Mouse (Mus musculus) lung, embryonic 14.5 days (tissue): ENCODE measurements around the gene Pikfyve. TPM values are rescaled to one million over a fixed set of nuclear protein-coding genes. Genes with fewer than 3 reads are reported as not detected.

ENCODE experiments used
- ATAC-seq: fragments of 200-750 bp; cut with Nextera tagmentation; 2 replicates; pipeline ENCODE4 v1.8.0; 2017; ENCODE audit warnings: mild to moderate bottlenecking, moderate TSS enrichment, moderate library complexity; ENCODE audit not compliant: insufficient read depth
- DNase-seq: peaks from one replicate; pipeline ENCODE4 v3.0.0-alpha.2; 2015
- H3K27ac ChIP-seq: fragments of 300-500 bp; sonication (generic); 2 replicates; pipeline ENCODE4 v1.5.1; 2014; ENCODE audit warnings: low read depth, mild to moderate bottlenecking, moderate library complexity
- H3K27me3 ChIP-seq: fragments of 300-500 bp; sonication (generic); 2 replicates; pipeline ENCODE4 v1.6.1; 2014; ENCODE audit warnings: low read length, control low read depth; ENCODE audit not compliant: insufficient read depth
- H3K36me3 ChIP-seq: fragments of 300-500 bp; sonication (generic); 2 replicates; pipeline ENCODE4 v1.6.1; 2014; ENCODE audit warnings: control low read depth; ENCODE audit not compliant: insufficient read depth
- H3K4me1 ChIP-seq: fragments of 300-500 bp; sonication (generic); 2 replicates; pipeline ENCODE4 v1.6.1; 2014; ENCODE audit warnings: antibody characterized with exemption, control low read depth; ENCODE audit not compliant: insufficient read depth
- H3K4me2 ChIP-seq: fragments of 300-500 bp; sonication (generic); 2 replicates; pipeline ENCODE4 v1.6.1; 2014; ENCODE audit warnings: mild to moderate bottlenecking
- H3K4me3 ChIP-seq: fragments of 300-500 bp; sonication (generic); 2 replicates; pipeline ENCODE4 v1.5.1; 2014; ENCODE audit warnings: low read depth, low read length
- H3K9ac ChIP-seq: fragments of 300-500 bp; sonication (generic); 2 replicates; pipeline ENCODE4 v1.6.1; 2014
- H3K9me3 ChIP-seq: fragments of 300-500 bp; sonication (generic); 2 replicates; pipeline ENCODE4 v1.6.1; 2016; ENCODE audit warnings: low read depth, low read length, control low read depth
- CTCF ChIP-seq: IDR thresholded peaks from 2 replicates; pipeline ENCODE4 v1.5.1; 2016; ENCODE audit warnings: antibody characterized with exemption, low read depth
- WGBS: fragments of 180-500 bp; shearing (Covaris S2); extraction: QIAGEN DNeasy Blood & Tissue Kit; methylation state at CpG from one replicate; pipeline ENCODE4 v1.1.7; 2014; 5-methylcytosine and 5-hydroxymethylcytosine counted together
- polyA plus RNA-seq: library from polyadenylated mRNA; unstranded; fragments of >200 nt; fragmentation: Nextera tagmentation; extraction: Ambion mirVana; gene quantifications from 2 replicates; pipeline ENCODE4 v1.2.1, GENCODE M21; 2014

The Pikfyve gene
- polyA plus RNA-seq, 1 experiment from 2014 or later: 15.5 TPM

DNA sequence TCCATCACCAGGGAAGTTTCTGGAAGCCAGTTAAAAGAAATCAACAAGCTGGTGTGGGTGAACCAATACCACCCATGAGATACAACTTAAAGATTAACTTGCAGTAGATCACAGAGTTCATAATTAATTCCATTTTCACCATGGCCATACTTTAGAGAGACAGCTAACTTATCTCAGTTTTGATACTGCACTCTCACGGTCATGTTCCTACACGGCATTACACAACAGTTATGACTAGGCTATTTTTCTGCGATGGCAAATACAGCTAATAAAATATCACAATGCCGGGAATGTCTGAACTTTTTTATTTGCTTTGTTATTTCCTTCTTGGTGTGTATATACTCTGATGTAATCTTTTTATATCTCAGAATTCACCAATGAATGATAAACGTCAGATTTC lies 9.6 kb upstream of the Pikfyve start:
- no peaks in the 10 kb centered on the region for H3K27me3 ChIP-seq
- no peak overlapping the region for H3K27ac ChIP-seq
- H3K36me3 ChIP-seq: peaks cover 22% of the 10 kb centered on the region
- TF ChIP-seq CTCF: no peak
- no peaks in the 10 kb centered on the region for H3K9me3 ChIP-seq
- no peak for ATAC-seq
- H3K4me1 ChIP-seq: 0 out of 2 replicates have a peak, but pooled peaks cover 4% of the 10 kb centered on the region
- 50% methylated on average over 5 of the region's 5 CpGs for WGBS
- DNase-seq: peak; percentile 24
- no peak overlapping the region; the same call in 1 of the 2 replicates for H3K4me2 ChIP-seq
- no peak overlapping the region for H3K4me3 ChIP-seq
- no peak overlapping the region for H3K9ac ChIP-seq

GRCm38 (mm10) chr1:65177452-65177851 lies 9.0 kb upstream of the Pikfyve start:
- Histone ChIP-seq H3K4me2 (peak overlapping the region; percentile 75), H3K27ac (peak overlapping the region; percentile 58; the same call in 1 of the 2 replicates), H3K36me3 (peaks cover 16% of the 10 kb centered on the region), H3K4me1 (0 out of 2 replicates have a peak, but pooled peaks cover 4% of the 10 kb centered on the region), H3K9ac (no peak overlapping the region; the same call in 1 of the 2 replicates), H3K4me3 (peak overlapping the region; percentile 59), H3K27me3 (no peaks in the 10 kb centered on the region), H3K9me3 (no peaks in the 10 kb centered on the region)
- no peak for TF ChIP-seq CTCF
- DNase-seq (peak; percentile 52), ATAC-seq (no peak)
- WGBS: 32% methylated on average over 3 of the region's 3 CpGs

- peak; percentile 77 for TF ChIP-seq CTCF
- H3K9ac ChIP-seq: peak overlapping the region; percentile 66
- peak overlapping the region; percentile 59 for H3K4me3 ChIP-seq
- H3K4me1 ChIP-seq: 0 out of 2 replicates have a peak, but pooled peaks cover 4% of the 10 kb centered on the region
- 2% methylated on average over 27 of the region's 27 CpGs for WGBS
- H3K27ac ChIP-seq: peak overlapping the region; percentile 96
- peak; percentile 88 for ATAC-seq
- no peaks in the 10 kb centered on the region for H3K9me3 ChIP-seq
- H3K4me2 ChIP-seq: peak overlapping the region; percentile 75
- DNase-seq: peak; percentile 95
- no peaks in the 10 kb centered on the region for H3K27me3 ChIP-seq
- H3K36me3 ChIP-seq: peaks cover 13% of the 10 kb centered on the region; the same call in 1 of the 2 replicates
Measured at GRCm38 (mm10) chr1:65178126-65178901, 8.2 kb upstream of the Pikfyve start.

DNA sequence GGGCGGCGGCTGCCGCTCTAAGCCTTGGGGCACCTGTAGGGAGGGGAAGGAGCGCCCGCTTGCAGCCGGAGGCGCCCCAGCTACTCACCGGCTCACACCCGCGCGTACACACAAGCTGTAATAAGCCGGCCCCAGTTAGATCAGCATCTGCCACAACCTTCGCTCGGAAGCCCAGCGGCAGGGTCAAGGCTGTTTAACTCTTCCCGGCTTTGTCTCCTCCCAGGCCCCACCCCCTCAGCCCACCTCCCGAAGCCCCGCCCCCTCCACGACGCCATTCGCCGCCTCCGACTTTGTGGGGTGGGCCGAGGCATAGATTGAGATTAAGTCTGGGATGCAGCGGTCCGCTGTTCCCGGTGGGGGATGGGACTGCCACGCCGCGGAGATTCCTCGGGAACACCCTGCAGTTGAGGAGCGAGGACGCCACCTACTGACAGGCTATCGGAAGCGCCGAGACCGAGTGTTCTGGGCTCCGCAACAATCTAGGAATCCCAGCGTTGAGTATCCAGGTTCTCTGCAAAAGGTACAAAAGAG lies 7.5 kb upstream of the Pikfyve start:
- peak; percentile 85 for TF ChIP-seq CTCF
- peak overlapping the region; percentile 96 for H3K27ac ChIP-seq
- H3K4me2 ChIP-seq: peak overlapping the region; percentile 75
- no peaks in the 10 kb centered on the region for H3K9me3 ChIP-seq
- 0% methylated on average over 39 of the region's 39 CpGs for WGBS
- H3K36me3 ChIP-seq: peaks cover 8% of the 10 kb centered on the region; the same call in 1 of the 2 replicates
- ATAC-seq (peak; percentile 90), DNase-seq (peak; percentile 99)
- H3K4me1 ChIP-seq: 0 out of 2 replicates have a peak, but pooled peaks cover 4% of the 10 kb centered on the region
- peak overlapping the region; percentile 66 for H3K9ac ChIP-seq
- H3K4me3 ChIP-seq: peak overlapping the region; percentile 59
- no peaks in the 10 kb centered on the region for H3K27me3 ChIP-seq

GRCm38 (mm10) chr1:65179634-65180249 lies 6.7 kb upstream of the Pikfyve start:
- peak; percentile 81 for TF ChIP-seq CTCF
- WGBS: 3% methylated on average over 11 of the region's 11 CpGs
- H3K36me3 ChIP-seq: 0 out of 2 replicates have a peak, but pooled peaks cover under 1% of the 10 kb centered on the region

DNA sequence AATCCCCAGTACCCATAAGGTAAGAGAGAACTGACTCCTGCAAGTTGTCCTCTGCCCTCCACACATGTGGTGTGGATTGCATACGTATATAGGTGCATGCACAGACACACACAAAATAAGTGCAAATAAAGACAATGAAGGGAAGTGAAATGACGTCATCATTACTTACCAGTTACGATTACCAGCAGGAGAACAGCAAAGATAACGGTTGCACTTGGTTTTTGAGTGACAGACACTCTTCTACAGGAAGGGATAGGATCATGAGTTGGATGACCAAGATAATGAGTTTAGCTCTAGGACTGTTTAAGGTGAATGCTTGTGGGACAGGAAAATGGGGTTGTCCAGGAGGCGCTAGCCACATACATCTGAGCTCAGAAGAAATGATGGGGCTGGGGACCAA lies 5.0 kb upstream of the Pikfyve start:
- Histone ChIP-seq H3K4me1 (0 out of 2 replicates have a peak, but pooled peaks cover 4% of the 10 kb centered on the region), H3K9ac (no peak overlapping the region), H3K27ac (no peak overlapping the region), H3K36me3 (no peaks in the 10 kb centered on the region), H3K27me3 (no peaks in the 10 kb centered on the region), H3K4me3 (no peak overlapping the region), H3K4me2 (no peak overlapping the region), H3K9me3 (no peaks in the 10 kb centered on the region)
- 80% methylated on average over 5 of the region's 5 CpGs for WGBS
- no peak for TF ChIP-seq CTCF
- ATAC-seq (no peak), DNase-seq (no peak)

More at GRCm38 (mm10) chr1:65179634-65180249, 6.7 kb upstream of the Pikfyve start:
- Histone ChIP-seq H3K9me3 (no peaks in the 10 kb centered on the region), H3K27ac (peak overlapping the region; percentile 96), H3K9ac (peak overlapping the region; percentile 66), H3K4me3 (peak overlapping the region; percentile 59), H3K27me3 (no peaks in the 10 kb centered on the region), H3K4me1 (0 out of 2 replicates have a peak, but pooled peaks cover 4% of the 10 kb centered on the region), H3K4me2 (peak overlapping the region; percentile 75)
- ATAC-seq: no peak
- peak; percentile 95 for DNase-seq
